Mouse (Mus musculus): ENCODE measurements at regions not wholly inside any gene's neighbourhood (a gene's known extent, or its start where the extent isn't known, plus 50 kb on each side); places are given as distances from the start of the nearest gene placed in this dataset.

GRCm38 (mm10) chr16:12904937-12905336 lies 204.5 kb upstream of the Ercc4 start:
- DNase-seq (ENCODE audit: low spot score): no peak

DNA sequence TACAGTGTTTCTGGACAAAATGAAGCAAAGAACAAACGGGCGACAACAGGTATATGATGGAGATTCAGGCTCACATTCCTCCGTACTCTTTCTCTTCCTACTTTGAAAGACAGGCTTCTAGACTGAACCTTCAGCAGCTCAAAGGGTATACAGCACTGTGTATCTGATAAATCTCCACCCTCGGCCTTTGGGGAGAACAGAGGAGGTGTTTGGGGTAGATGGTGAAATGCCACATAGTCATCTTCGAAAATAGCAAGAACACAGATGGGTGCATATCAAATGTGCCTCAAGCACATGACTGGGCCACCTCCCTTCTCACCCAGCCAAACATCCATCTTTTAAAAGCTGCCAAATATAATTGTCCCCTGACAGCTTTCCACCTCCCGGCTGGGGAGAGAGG lies 184.8 kb upstream of the Ercc4 start:
- DNase-seq (ENCODE audit: low spot score): no peak

DNA sequence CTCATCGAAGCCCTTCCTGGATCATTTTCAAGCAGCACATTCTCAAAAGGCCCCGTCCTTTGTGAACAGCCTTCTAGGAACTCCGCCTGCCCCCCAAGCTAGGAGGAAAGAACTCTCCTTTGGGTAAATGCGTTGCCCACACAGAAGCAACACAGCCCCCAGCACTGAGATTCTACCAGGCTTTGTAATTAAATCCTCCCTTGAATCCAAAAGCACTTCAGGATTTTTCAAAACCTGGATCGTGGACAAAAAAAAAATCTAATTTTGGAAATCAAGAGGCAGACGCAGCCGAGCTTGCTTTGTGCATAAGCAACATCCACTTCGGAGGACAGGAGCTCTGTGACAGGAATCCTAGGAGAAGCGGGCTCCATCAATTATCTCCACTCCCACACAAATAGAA lies 183.6 kb upstream of the Ercc4 start:
- DNase-seq (ENCODE audit: low spot score): peak; percentile 37

DNA sequence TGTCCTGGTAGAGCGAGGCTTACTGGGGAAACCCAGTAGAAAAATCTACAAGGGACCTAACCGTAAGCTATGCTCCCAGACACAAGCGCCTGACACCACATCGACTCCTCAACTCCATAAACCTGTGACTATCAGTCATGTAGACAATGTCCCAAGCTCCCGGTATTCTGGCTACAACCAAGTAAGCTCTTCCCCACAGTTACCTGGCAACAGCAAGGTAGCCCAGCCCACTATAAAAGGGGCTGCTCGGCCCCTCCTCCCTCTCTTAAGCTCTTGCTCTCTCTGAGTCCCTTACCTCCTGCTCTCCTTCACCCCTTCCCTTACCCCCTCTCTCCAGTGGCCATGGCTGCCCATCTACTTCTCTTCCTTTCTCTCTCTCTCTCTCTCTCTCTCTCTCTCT lies 178.4 kb upstream of the Ercc4 start:
- no peak for DNase-seq (ENCODE audit: low spot score)

GRCm38 (mm10) chr16:12932959-12933358 lies 176.5 kb upstream of the Ercc4 start:
- no peak for DNase-seq (ENCODE audit: low spot score)

- DNase-seq (ENCODE audit: low spot score): no peak
Observed at GRCm38 (mm10) chr16:12934586-12934985, 174.9 kb upstream of the Ercc4 start.

DNA sequence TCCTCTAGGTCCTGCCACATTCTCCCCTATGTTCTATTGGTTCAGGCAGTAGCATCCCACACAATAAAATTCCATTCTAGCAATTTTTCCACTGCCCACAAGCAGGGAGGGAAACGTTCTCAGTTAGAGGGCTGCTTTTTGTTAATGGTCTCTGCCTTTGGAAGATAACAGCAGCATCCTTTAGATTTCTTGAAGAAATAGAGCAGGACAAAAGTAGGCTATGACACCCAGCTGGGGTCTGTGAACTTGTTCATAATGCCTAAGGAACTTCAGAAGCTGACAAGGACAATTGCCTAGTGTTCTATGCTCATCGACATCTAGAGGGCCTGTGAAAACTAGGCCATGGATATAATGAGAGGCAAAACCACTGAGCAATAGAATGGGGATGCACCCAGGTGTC lies 174.2 kb upstream of the Ercc4 start:
- DNase-seq (ENCODE audit: low spot score): no peak

DNA sequence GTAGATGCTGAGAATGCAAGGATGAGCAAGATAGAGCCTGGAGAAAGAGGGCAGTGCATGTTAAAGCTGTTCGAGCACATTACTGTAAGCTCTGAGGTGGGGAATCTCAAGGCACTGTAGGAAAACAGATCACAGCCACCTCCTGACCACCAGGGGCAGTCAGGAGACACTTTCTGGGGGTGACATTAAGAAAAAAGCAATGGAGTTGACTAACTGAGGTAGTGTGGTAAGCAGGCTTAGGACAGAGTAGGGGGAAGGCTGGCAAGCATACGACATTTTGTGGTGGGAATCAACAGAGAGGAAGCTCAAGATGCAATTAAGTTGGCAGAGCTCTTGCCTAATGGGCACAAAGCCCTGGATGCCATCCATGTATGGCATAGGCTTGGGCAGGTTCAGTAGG lies 172.9 kb upstream of the Ercc4 start:
- DNase-seq (ENCODE audit: low spot score): no peak

- no peak for DNase-seq (ENCODE audit: low spot score)
Observed at GRCm38 (mm10) chr16:12938563-12938962, 170.9 kb upstream of the Ercc4 start.

GRCm38 (mm10) chr16:12951176-12951575 lies 158.3 kb upstream of the Ercc4 start:
- no peak for DNase-seq (ENCODE audit: low spot score)

GRCm38 (mm10) chr16:12954028-12954427 lies 155.5 kb upstream of the Ercc4 start:
- no peak for DNase-seq (ENCODE audit: low spot score)

GRCm38 (mm10) chr16:12956416-12956815 lies 153.1 kb upstream of the Ercc4 start:
- DNase-seq (ENCODE audit: low spot score): no peak

GRCm38 (mm10) chr16:12960885-12961284 lies 148.6 kb upstream of the Ercc4 start:
- no peak for DNase-seq (ENCODE audit: low spot score)

DNA sequence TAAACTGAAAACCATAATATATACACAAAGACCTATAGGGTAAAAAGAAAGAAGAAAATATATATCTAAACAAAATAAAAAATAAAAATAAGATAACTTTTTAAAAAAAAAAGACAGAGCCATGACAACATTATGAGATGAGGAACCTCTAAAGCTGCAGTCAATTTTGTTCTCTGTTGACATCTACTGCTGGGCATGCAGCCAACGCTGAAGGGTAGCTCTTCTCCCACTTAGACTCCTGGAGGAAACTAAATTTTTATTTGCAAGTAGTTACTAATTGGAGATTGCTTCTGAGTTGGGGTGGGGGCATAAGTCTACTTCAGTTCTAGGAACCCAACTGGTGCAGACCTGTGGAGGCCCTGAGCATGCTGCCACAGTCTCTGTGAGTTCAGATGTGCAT lies 126.8 kb upstream of the Ercc4 start:
- no peak for DNase-seq (ENCODE audit: low spot score)

- no peak for DNase-seq (ENCODE audit: low spot score)
Observed at GRCm38 (mm10) chr16:13001288-13001880, 108.1 kb upstream of the Ercc4 start.

- no peak for DNase-seq (ENCODE audit: low spot score)
Observed at GRCm38 (mm10) chr16:13012863-13013262, 96.6 kb upstream of the Ercc4 start.

DNA sequence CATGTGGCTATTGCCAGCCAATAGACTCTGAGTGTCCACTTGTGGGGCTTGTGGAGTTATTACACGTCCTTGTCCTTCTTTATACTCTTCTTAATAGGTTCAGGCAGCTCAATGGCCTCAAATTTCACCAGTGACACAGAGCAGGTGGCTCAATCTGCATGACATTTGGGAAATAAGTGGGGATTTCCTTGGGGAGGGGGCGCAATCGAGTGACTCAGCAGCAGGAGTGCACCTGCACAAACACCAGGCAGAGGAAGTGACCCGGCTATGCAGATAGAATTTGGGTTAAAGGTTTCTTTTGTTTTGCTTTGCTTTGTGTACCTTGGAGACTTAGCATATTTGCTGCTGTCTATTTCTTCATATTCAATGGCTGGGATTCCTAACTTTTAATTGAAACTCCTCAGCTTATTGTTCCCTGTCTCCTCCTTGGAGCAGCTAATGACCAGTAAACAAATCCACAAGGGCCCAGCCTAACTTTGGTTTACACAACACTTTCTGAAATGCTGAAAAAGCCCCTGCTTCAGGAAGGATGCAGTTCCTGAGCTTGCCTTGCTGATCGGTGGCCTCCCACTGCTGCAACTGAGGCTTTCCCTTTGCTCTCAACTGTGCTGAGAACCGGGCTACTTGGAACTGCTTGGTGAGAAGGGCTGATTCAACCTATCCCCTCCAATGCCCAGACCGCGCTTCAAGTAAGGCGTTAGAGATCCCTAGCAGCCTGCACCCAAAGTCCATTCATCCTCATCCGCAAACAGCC lies 95.4 kb upstream of the Ercc4 start:
- DNase-seq (ENCODE audit: low spot score): no peak

DNA sequence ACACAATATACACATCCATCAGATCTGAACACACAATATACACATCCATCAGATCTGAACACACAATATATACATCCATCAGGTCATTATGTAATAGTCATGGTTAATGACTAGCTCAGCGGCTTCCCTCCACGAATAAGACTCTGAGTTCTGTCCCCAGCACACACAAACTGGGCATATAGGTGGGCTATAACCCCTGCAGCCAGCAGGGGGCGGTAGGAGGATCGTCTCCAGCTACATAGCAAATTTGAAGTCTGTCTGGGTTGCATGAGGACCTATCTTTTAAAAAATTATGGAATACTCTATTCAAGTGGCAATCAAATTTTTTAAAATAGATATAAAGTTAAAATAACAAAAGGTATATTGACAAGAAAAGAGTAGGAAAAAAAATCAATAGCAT lies 86.6 kb upstream of the Ercc4 start:
- DNase-seq (ENCODE audit: low spot score): peak; percentile 11

DNA sequence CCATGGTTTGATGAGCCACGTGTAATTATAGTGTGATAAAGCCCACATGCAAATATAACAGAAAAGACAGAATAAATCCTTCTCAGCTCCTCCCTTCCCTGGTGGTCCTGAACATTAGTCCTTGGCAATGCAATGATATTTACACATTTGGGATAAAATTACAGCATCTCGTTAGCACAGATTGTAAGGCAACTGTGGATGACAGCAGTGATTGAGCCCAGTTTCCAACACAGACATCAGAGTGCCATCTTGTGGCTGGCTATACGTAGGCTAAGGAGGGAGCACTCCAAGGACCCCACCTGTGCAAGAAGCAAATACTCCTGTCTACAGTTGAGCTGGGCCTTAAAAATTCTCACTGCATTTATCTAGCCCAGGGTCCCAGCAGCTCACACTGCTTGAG lies 84.1 kb upstream of the Ercc4 start:
- peak; percentile 67 for DNase-seq (ENCODE audit: low spot score)

- no peak for DNase-seq (ENCODE audit: low spot score)
Observed at GRCm38 (mm10) chr16:13034136-13034535, 75.3 kb upstream of the Ercc4 start.

DNA sequence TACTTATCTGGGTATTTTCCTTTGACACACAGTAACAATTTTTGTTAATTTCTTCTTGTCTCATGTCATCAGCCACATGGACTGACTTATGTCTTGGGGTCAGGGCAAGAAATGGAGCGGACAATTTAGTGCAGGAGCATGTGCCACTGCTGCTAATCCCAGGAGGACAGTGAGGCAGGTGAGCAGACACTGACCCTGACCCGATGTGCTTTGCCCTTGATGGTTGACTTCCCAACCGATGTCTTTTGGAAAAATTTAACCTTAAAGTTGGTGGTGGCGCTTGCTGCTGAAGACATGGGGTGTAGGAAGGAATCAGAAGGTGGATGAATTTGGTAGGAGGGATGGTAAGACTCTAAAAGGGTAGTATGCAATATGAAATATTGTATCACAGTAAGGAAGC lies 72.9 kb upstream of the Ercc4 start:
- DNase-seq (ENCODE audit: low spot score): no peak

DNA sequence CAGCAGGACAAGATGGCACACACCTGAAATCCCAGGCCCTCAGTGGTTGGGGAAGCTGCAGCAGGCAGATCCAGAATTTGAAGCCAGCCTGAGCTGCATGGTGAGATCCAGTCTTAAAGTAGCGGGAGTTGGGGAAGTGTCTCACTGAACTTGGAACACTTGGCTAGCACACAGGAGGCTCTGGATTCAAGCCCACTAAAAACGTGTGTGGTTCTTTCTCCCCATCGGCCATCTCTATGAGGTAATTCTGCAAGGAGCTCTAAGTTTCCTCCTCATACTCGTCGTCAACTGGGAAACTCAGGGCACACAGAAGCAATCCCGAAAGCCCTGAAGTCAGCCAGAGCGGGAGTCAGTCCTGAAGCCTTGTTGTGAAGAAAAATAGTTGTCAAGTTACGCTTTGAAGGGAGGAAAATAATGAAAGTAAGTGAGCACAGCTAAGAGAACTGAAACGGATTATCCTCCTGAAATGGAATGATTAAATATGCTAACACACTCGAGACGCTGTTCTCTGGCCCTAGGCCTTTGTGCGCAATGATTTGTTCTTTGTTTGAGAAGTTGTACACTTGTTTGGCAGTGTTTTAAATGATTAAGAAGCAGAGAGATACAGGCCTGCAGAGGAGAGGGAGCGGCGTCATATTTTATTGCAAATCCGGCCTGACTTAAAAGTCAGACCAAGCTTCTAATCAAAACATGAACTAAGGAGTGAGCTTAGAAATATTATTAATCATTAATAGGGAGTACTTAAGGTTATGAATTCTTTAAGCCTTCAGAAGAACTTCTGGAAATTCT lies 69.0 kb upstream of the Ercc4 start:
- DNase-seq (ENCODE audit: low spot score): no peak

DNA sequence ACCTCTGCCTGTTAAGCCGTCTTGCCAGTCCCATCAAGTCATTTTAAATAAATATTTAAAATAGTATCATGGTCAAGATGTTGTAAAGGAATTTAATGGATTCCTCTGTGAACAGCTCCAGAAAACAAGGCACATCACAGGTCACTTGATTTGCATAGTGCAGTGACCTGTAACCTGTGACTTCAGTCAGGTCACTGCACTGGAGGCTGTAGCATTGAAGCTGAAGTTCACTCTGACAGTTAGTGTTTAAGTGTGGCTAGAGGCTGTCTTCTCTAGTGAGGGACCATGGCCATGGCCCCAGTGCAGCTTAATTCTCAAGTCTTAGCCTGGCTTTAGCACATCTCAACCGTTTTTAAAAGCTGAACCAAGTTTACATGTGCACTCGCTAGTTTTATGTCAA lies 68.1 kb upstream of the Ercc4 start:
- DNase-seq (ENCODE audit: low spot score): no peak
